Mouse (Mus musculus) stomach, embryonic 14.5 days (tissue): Measurements from ENCODE around the gene Ecm2. TPM values are rescaled to one million over a fixed set of nuclear protein-coding genes. Genes with fewer than 3 reads are reported as not detected.

Experiments used
- ATAC-seq: fragments of 200-750 bp; cut with Nextera tagmentation; 2 replicates; pipeline ENCODE4 v1.8.0; 2017; ENCODE audit warnings: low read depth, moderate TSS enrichment; ENCODE audit not compliant: insufficient number of reproducible peaks, insufficient read depth, low FRiP score
- H3K27ac ChIP-seq: fragments of 300-500 bp; sonication (generic); 2 replicates; pipeline ENCODE4 v1.5.1; 2014; ENCODE audit warnings: mild to moderate bottlenecking, low read length, moderate library complexity, mixed read lengths
- H3K27me3 ChIP-seq: fragments of 300-500 bp; sonication (generic); 2 replicates; pipeline ENCODE4 v1.6.1; 2014; ENCODE audit warnings: low read length, control low read depth, mixed read lengths; ENCODE audit not compliant: control insufficient read depth, insufficient read depth
- H3K36me3 ChIP-seq: fragments of 300-500 bp; sonication (generic); 2 replicates; pipeline ENCODE4 v1.6.1; 2014; ENCODE audit warnings: mild to moderate bottlenecking, control low read depth, low read length, moderate library complexity, mixed read lengths; ENCODE audit not compliant: control insufficient read depth, insufficient read depth
- H3K4me1 ChIP-seq: fragments of 300-500 bp; sonication (generic); 2 replicates; pipeline ENCODE4 v1.6.1; 2014; ENCODE audit warnings: low read length, control low read depth, mixed read lengths; ENCODE audit not compliant: control insufficient read depth, insufficient read depth
- H3K4me2 ChIP-seq: fragments of 300-500 bp; sonication (generic); replicated peaks from 2 replicates; pipeline ENCODE4 v1.6.1; 2014; ENCODE audit warnings: low read depth, low read length, control low read depth
- H3K4me3 ChIP-seq: fragments of 300-500 bp; sonication (generic); 2 replicates; pipeline ENCODE4 v1.5.1; 2014; ENCODE audit warnings: low read depth, low read length, control low read depth
- H3K9ac ChIP-seq: fragments of 300-500 bp; sonication (generic); replicated peaks from 2 replicates; pipeline ENCODE4 v1.6.1; 2014; ENCODE audit warnings: low read depth, mild to moderate bottlenecking, control low read depth, low read length, moderate library complexity, mixed read lengths
- H3K9me3 ChIP-seq: fragments of 300-500 bp; sonication (generic); 2 replicates; pipeline ENCODE4 v1.6.1; 2016; ENCODE audit warnings: low read depth, low read length, control low read depth; ENCODE audit not compliant: control insufficient read depth
- WGBS: fragments of 180-500 bp; shearing (Covaris S2); extraction: QIAGEN DNeasy Blood & Tissue Kit; methylation state at CpG from one replicate; pipeline ENCODE4 v1.1.7; 2014; 5-methylcytosine and 5-hydroxymethylcytosine counted together
- polyA plus RNA-seq: library from polyadenylated mRNA; unstranded; fragments of >200 nt; fragmentation: Nextera tagmentation; extraction: Ambion mirVana; gene quantifications from 2 replicates; pipeline ENCODE4 v1.2.1, GENCODE M21; 2014

The Ecm2 gene
- polyA plus RNA-seq, 1 experiment from 2014 or later, result 0.88 TPM

GRCm38 (mm10) chr13:49556203-49556602 lies 51.6 kb downstream of the Ecm2 start:
- no peak overlapping the region for H3K4me3 ChIP-seq
- no peak overlapping the region for H3K27ac ChIP-seq
- ATAC-seq, result no peak
- H3K27me3 ChIP-seq, result no peaks in the 10 kb centered on the region
- no peaks in the 10 kb centered on the region for H3K9me3 ChIP-seq
- no peak overlapping the region for H3K9ac ChIP-seq
- WGBS, result 81% methylated on average over 1 of the region's 1 CpGs
- H3K36me3 ChIP-seq, result no peaks in the 10 kb centered on the region
- no peak overlapping the region for H3K4me2 ChIP-seq
- no peaks in the 10 kb centered on the region for H3K4me1 ChIP-seq

GRCm38 (mm10) chr13:49556924-49557323 lies 52.3 kb downstream of the Ecm2 start:
- Histone ChIP-seq H3K4me3 (no peak overlapping the region), H3K9ac (no peak overlapping the region), H3K27me3 (no peaks in the 10 kb centered on the region), H3K27ac (no peak overlapping the region), H3K36me3 (no peaks in the 10 kb centered on the region), H3K4me2 (no peak overlapping the region), H3K9me3 (no peaks in the 10 kb centered on the region), H3K4me1 (no peaks in the 10 kb centered on the region)
- ATAC-seq, result no peak
- WGBS, result 59% methylated on average over 1 of the region's 1 CpGs

GRCm38 (mm10) chr13:49559185-49559584 lies 54.6 kb downstream of the Ecm2 start:
- Histone ChIP-seq H3K4me1 (no peaks in the 10 kb centered on the region), H3K4me2 (no peak overlapping the region), H3K9me3 (no peaks in the 10 kb centered on the region), H3K36me3 (no peaks in the 10 kb centered on the region), H3K27me3 (no peaks in the 10 kb centered on the region), H3K27ac (no peak overlapping the region), H3K4me3 (no peak overlapping the region), H3K9ac (no peak overlapping the region)
- WGBS, result 49% methylated on average over 2 of the region's 2 CpGs
- no peak for ATAC-seq

DNA sequence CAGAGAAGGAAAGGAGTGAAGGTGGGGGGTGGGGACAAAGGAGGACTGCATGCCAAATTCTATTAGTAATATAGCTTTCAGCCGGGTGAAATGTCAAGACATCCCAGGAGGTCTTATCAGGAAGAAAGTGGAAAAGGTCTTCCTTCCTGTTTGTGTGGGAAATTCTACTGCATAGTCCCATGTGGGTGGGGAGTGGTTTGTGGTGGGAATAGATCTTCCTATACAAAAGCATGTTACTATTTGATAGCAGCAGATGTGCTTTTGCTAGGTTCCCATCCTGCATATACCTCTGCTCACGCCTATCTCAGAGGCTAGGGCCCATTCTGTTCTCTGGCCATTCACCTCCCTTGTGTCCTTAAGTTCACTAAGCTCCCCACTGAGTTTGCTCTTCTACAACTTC lies 56.3 kb downstream of the Ecm2 start:
- no peaks in the 10 kb centered on the region for H3K4me1 ChIP-seq
- 66% methylated on average over 2 of the region's 2 CpGs for WGBS
- H3K36me3 ChIP-seq, result no peaks in the 10 kb centered on the region
- H3K27ac ChIP-seq, result no peak overlapping the region
- no peaks in the 10 kb centered on the region for H3K9me3 ChIP-seq
- ATAC-seq, result no peak
- H3K4me3 ChIP-seq, result no peak overlapping the region
- no peak overlapping the region for H3K9ac ChIP-seq
- no peaks in the 10 kb centered on the region for H3K27me3 ChIP-seq
- H3K4me2 ChIP-seq, result no peak overlapping the region

DNA sequence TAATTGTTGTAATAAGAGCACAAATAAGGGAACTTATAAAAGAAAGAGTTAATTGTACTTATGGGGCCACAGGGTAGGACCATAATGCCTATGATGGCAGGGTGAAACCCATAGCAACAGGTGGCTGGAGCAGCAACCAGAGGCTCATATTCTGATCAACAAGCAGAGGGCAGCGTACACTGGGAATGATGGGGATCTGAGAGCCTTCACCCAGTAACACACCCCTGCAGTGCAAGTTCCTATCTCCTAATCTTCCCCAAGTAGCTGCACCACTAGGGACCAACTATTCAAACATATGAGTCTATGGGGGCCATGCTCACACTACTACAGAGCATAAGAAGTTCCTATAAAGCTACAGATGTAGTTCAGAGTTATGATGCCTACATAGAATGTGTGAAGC lies 59.7 kb downstream of the Ecm2 start:
- WGBS, result 86% methylated on average over 1 of the region's 1 CpGs

DNA sequence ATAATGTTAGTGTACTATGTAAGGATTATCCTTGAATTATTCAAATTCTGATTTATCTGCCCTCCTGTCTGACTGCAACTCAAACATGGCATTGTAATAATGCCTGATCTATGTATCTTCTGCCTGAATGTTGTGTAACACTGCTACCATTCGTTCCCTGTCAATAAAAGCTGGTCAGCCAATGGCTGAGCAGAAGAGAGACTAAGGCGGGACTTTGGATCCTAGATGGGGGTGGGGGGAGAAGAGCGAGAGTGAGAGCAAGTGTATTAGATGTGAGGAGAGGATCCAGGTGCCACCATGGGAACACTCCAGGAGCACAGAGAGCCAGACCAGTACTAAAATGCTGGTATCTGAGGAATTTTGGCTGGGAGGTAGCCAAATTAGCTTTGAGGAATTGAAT lies 65.8 kb downstream of the Ecm2 start:
- 65% methylated on average over 3 of the region's 3 CpGs for WGBS
- no peaks in the 10 kb centered on the region for H3K36me3 ChIP-seq
- H3K9ac ChIP-seq, result no peak overlapping the region
- no peak overlapping the region for H3K4me2 ChIP-seq
- no peak for ATAC-seq
- no peak overlapping the region for H3K27ac ChIP-seq
- 0 out of 2 replicates have a peak, but pooled peaks cover 3% of the 10 kb centered on the region for H3K4me1 ChIP-seq
- H3K9me3 ChIP-seq, result no peaks in the 10 kb centered on the region
- no peak overlapping the region for H3K4me3 ChIP-seq
- no peaks in the 10 kb centered on the region for H3K27me3 ChIP-seq

More for the DNA sequence above, 59.7 kb downstream of the Ecm2 start:
- H3K4me2 ChIP-seq, result no peak overlapping the region
- H3K4me3 ChIP-seq, result no peak overlapping the region
- no peaks in the 10 kb centered on the region for H3K36me3 ChIP-seq
- H3K9me3 ChIP-seq, result no peaks in the 10 kb centered on the region
- H3K4me1 ChIP-seq, result no peaks in the 10 kb centered on the region
- H3K27ac ChIP-seq, result no peak overlapping the region
- no peaks in the 10 kb centered on the region for H3K27me3 ChIP-seq
- H3K9ac ChIP-seq, result no peak overlapping the region
- ATAC-seq, result no peak

- H3K4me1 ChIP-seq, result 0 out of 2 replicates have a peak, but pooled peaks cover 3% of the 10 kb centered on the region
- no peaks in the 10 kb centered on the region for H3K36me3 ChIP-seq
- H3K27ac ChIP-seq, result no peak overlapping the region
- no peaks in the 10 kb centered on the region for H3K27me3 ChIP-seq
- H3K4me2 ChIP-seq, result no peak overlapping the region
- 83% methylated on average over 2 of the region's 2 CpGs for WGBS
- H3K9ac ChIP-seq, result no peak overlapping the region
- H3K9me3 ChIP-seq, result no peaks in the 10 kb centered on the region
- no peak for ATAC-seq
- H3K4me3 ChIP-seq, result no peak overlapping the region
Measured at GRCm38 (mm10) chr13:49571418-49571817, 66.8 kb downstream of the Ecm2 start.

GRCm38 (mm10) chr13:49581541-49582530 lies 77.2 kb downstream of the Ecm2 start, which contains the start of gene Omd:
Gene Omd, plus strand, starts transcription at chr13:49582462.
- no peak within 1 kb of the TSS; the same call in 1 of the 2 replicates for H3K4me2 ChIP-seq

More at GRCm38 (mm10) chr13:49581541-49582530, 77.2 kb downstream of the Ecm2 start, which contains the start of gene Omd:
- H3K9ac ChIP-seq, result peak within 1 kb of the TSS; percentile 31; the same call in 1 of the 2 replicates
- no peaks in the 10 kb centered on the region for H3K36me3 ChIP-seq
- H3K9me3 ChIP-seq, result no peaks in the 10 kb centered on the region
- no peaks in the 10 kb centered on the region for H3K27me3 ChIP-seq
- ATAC-seq, result peak; percentile 67; the same call in 1 of the 2 replicates
- no peak within 1 kb of the TSS for H3K4me3 ChIP-seq
- 0 out of 2 replicates have a peak, but pooled peaks cover 2% of the 10 kb centered on the region for H3K4me1 ChIP-seq
- peak within 1 kb of the TSS; percentile 95 for H3K27ac ChIP-seq
- 34% methylated on average over 8 of the region's 8 CpGs for WGBS
